Mouse (Mus musculus) forebrain, postnatal 0 days (tissue): Measurements from ENCODE around the gene Usb1. TPM values are rescaled to one million over a fixed set of nuclear protein-coding genes. Genes with fewer than 3 reads are reported as not detected.
"Not testable (repeated sequence)": the region's sequence is repeated elsewhere in the genome, so short reads cannot be mapped to it uniquely, and the experiment has no call there.

Experiments
- ATAC-seq: fragments of 200-750 bp; cut with Nextera tagmentation; 2 replicates; pipeline ENCODE4 v1.8.0; 2017; ENCODE audit warnings: mild to moderate bottlenecking, moderate library complexity
- DNase-seq: peaks from one replicate; pipeline ENCODE4 v3.0.0-alpha.2; 2015
- H3K27ac ChIP-seq: fragments of 300-500 bp; sonication (generic); 2 replicates; pipeline ENCODE4 v1.5.1; 2014; ENCODE audit warnings: low read depth, mild to moderate bottlenecking, antibody characterized with exemption, low read length, moderate library complexity, mixed read lengths
- H3K27me3 ChIP-seq: fragments of 300-500 bp; sonication (generic); 2 replicates; pipeline ENCODE4 v1.6.1; 2014; ENCODE audit warnings: mild to moderate bottlenecking, low read length, mixed read lengths; ENCODE audit not compliant: insufficient read depth
- H3K36me3 ChIP-seq: fragments of 300-500 bp; sonication (generic); 2 replicates; pipeline ENCODE4 v1.6.1; 2014; ENCODE audit warnings: mild to moderate bottlenecking, moderate library complexity; ENCODE audit not compliant: insufficient read depth
- H3K4me1 ChIP-seq: fragments of 300-500 bp; sonication (generic); 2 replicates; pipeline ENCODE4 v1.6.1; 2014; ENCODE audit warnings: antibody characterized with exemption; ENCODE audit not compliant: insufficient read depth
- H3K4me2 ChIP-seq: fragments of 300-500 bp; sonication (generic); 2 replicates; pipeline ENCODE4 v1.6.1; 2014; ENCODE audit warnings: low read depth, mild to moderate bottlenecking, moderate library complexity
- H3K4me3 ChIP-seq: fragments of 300-500 bp; sonication (generic); 2 replicates; pipeline ENCODE4 v1.5.1; 2014; ENCODE audit warnings: low read depth, low read length, mixed read lengths
- H3K9ac ChIP-seq: fragments of 300-500 bp; sonication (generic); 2 replicates; pipeline ENCODE4 v1.6.1; 2014; ENCODE audit warnings: mild to moderate bottlenecking
- H3K9me3 ChIP-seq: fragments of 300-500 bp; sonication (generic); 2 replicates; pipeline ENCODE4 v1.6.1; 2016; ENCODE audit warnings: low read length
- CTCF ChIP-seq: sonication (generic); IDR thresholded peaks from 2 replicates; pipeline ENCODE4 v1.5.1; 2016; ENCODE audit warnings: antibody characterized with exemption, control low read depth, low read depth
- WGBS: fragments of 180-500 bp; shearing (Covaris S2); extraction: QIAGEN DNeasy Blood & Tissue Kit; methylation state at CpG from one replicate; pipeline ENCODE4 v1.1.7; 2014; 5-methylcytosine and 5-hydroxymethylcytosine counted together
- polyA plus RNA-seq: library from polyadenylated mRNA; unstranded; fragments of >200 nt; fragmentation: Nextera tagmentation; extraction: Ambion mirVana; gene quantifications from 2 replicates; pipeline ENCODE4 v1.2.1, GENCODE M21; 2015
- total RNA-seq: library from RNA; depleted of rRNA; stranded (reverse); fragments of >200 nt; gene quantifications from 2 replicates; pipeline ENCODE4 v1.2.3, GENCODE M21; 2014

The Usb1 gene
- total and polyA plus RNA-seq, 2 experiments from 2014 or later: 34.9 to 66.0 TPM

DNA sequence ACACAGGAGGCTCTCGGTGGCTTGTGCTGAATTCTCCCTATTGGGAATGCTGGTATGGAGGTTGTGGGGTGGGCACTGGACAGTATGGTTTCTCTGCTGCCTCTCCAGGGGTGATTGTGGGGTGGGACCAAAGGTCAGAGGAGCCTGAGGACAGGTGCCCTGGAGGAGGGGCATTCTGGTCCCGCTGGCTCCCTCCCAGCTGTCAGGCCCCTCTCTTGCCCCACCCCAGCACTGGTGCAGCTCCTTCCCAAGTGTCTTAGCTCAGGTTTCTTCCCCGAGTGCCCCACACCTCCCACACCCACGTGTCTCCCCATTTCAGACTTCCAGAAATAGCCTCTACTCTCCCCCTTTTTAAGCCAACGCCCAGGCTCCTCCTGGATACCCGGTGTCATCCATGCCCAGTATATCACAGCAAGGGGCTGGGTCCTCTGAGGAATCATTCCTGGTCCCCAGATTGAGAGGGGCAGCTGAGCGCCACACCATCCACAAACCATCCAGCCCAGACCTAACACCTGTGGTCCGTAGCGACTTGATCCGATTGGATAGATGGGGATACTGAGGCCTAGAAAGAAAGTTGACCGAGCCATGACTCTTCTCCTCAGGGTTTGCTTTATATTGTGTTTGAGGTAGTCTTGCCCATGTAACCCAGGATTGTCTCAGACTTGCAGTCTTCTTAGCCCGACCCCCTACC, 44.4 kb downstream of the Usb1 start:
- no peak overlapping the region for H3K27ac ChIP-seq
- no peak for DNase-seq
- no peaks in the 10 kb centered on the region for H3K27me3 ChIP-seq
- H3K9me3 ChIP-seq: no peaks in the 10 kb centered on the region
- no peak overlapping the region for H3K4me2 ChIP-seq
- no peaks in the 10 kb centered on the region for H3K4me1 ChIP-seq
- WGBS: 85% methylated on average over 12 of the region's 12 CpGs
- ATAC-seq: no peak
- no peak overlapping the region for H3K9ac ChIP-seq
- H3K4me3 ChIP-seq: no peak overlapping the region
- H3K36me3 ChIP-seq: 0 out of 2 replicates have a peak, but pooled peaks cover 5% of the 10 kb centered on the region
- TF ChIP-seq CTCF: no peak

DNA sequence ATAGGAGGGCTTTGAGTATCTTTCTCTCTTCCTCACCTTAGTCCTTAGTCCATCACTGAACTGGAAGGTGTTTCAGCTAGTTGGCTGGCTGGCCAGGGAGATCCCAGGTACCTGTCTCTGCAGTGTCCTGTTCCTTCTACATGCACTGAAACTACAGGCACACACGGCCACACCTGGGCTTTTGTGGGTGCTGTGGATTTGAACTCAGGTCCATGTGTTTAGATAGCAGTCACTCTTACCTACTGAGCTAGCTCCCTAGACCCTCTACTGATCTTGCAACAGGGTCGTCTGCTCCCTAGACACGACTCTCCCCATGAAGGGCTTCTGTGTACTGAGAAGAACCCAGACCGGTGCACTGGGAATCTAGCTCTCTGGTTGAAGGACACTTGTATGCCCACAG, 45.0 kb downstream of the Usb1 start:
- no peak overlapping the region for H3K4me2 ChIP-seq
- no peak overlapping the region for H3K9ac ChIP-seq
- no peaks in the 10 kb centered on the region for H3K36me3 ChIP-seq
- no peak overlapping the region for H3K4me3 ChIP-seq
- no peak for TF ChIP-seq CTCF
- no peaks in the 10 kb centered on the region for H3K27me3 ChIP-seq
- ATAC-seq: no peak
- H3K4me1 ChIP-seq: no peaks in the 10 kb centered on the region
- no peak for DNase-seq
- no peak overlapping the region for H3K27ac ChIP-seq
- no peaks in the 10 kb centered on the region for H3K9me3 ChIP-seq
- WGBS: 92% methylated on average over 4 of the region's 4 CpGs

DNA sequence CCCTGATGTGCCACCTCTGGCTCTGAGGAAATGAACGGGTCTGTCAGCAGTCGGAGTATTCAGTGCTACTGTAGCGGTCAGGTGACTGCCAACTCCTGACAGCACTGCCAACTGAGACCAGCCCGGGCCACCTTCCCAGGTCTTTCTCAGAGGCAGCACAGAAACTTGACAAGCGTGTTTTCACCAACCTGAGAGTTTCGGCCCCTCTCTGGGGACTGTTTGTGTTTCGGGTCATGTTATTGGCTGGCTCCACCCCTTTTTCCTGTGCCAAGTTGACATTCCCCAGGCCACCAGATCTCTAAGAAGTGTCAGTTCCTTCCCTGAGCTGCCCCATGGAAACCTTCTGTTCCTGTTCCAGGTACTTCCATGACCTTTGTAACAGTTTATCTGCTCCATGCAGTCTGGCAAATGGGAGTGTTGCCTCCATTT, 45.8 kb downstream of the Usb1 start:
- H3K4me3 ChIP-seq: no peak overlapping the region
- no peaks in the 10 kb centered on the region for H3K4me1 ChIP-seq
- ATAC-seq (no peak), DNase-seq (no peak)
- no peaks in the 10 kb centered on the region for H3K9me3 ChIP-seq
- H3K27ac ChIP-seq: no peak overlapping the region
- H3K27me3 ChIP-seq: no peaks in the 10 kb centered on the region
- no peaks in the 10 kb centered on the region for H3K36me3 ChIP-seq
- TF ChIP-seq CTCF: no peak
- 50% methylated on average over 7 of the region's 7 CpGs for WGBS
- H3K4me2 ChIP-seq: no peak overlapping the region
- H3K9ac ChIP-seq: no peak overlapping the region

GRCm38 (mm10) chr8:95378928-95379327, 46.8 kb downstream of the Usb1 start:
- not testable (repeated sequence) for H3K36me3 ChIP-seq, H3K4me3 ChIP-seq, H3K27me3 ChIP-seq, H3K4me2 ChIP-seq, H3K9me3 ChIP-seq, H3K27ac ChIP-seq, H3K4me1 ChIP-seq, ATAC-seq, H3K9ac ChIP-seq, DNase-seq
- WGBS: 97% methylated on average over 11 of the region's 11 CpGs

DNA sequence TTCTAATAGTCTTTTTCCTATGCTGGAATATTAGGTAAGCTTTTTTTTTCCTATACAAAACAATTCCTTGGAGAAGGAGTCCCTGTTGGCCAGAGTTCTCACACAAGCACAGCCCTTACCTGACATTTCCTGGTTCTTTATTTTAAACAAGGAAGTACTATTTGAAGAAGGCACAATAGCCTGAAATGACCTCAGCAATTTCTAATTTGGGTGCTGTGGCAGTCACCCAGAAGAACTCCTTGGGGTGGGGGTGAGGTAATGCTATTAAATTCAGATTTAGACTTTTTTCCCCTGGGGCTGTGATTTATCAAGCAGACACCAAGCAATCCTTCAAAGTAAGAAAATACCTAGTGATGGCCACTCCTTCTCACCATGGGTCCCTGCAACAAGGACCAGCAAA, 48.9 kb downstream of the Usb1 start:
- TF ChIP-seq CTCF: no peak
- no peak overlapping the region for H3K27ac ChIP-seq
- H3K4me2 ChIP-seq: no peak overlapping the region
- H3K9me3 ChIP-seq: peaks cover 3% of the 10 kb centered on the region; the same call in 1 of the 2 replicates
- no peak overlapping the region for H3K4me3 ChIP-seq
- H3K36me3 ChIP-seq: no peaks in the 10 kb centered on the region
- H3K9ac ChIP-seq: no peak overlapping the region
- ATAC-seq (no peak), DNase-seq (no peak)
- H3K4me1 ChIP-seq: no peaks in the 10 kb centered on the region
- no peaks in the 10 kb centered on the region for H3K27me3 ChIP-seq

- Histone ChIP-seq H3K4me1 (no peaks in the 10 kb centered on the region), H3K9me3 (peaks cover 3% of the 10 kb centered on the region; the same call in 1 of the 2 replicates), H3K27me3 (no peaks in the 10 kb centered on the region), H3K9ac (no peak overlapping the region), H3K27ac (no peak overlapping the region), H3K36me3 (no peaks in the 10 kb centered on the region), H3K4me3 (no peak overlapping the region), H3K4me2 (no peak overlapping the region)
- ATAC-seq (no peak), DNase-seq (no peak)
- WGBS: 87% methylated on average over 3 of the region's 3 CpGs
- TF ChIP-seq CTCF: no peak
Observed at GRCm38 (mm10) chr8:95381595-95381994, 49.5 kb downstream of the Usb1 start.

GRCm38 (mm10) chr8:95384501-95384900, 52.4 kb downstream of the Usb1 start:
- no peak overlapping the region for H3K9ac ChIP-seq
- H3K36me3 ChIP-seq: no peaks in the 10 kb centered on the region
- H3K4me3 ChIP-seq: no peak overlapping the region
- no peaks in the 10 kb centered on the region for H3K4me1 ChIP-seq
- no peak overlapping the region for H3K27ac ChIP-seq
- DNase-seq: no peak
- no peaks in the 10 kb centered on the region for H3K27me3 ChIP-seq
- no peak for ATAC-seq
- WGBS: 89% methylated on average over 3 of the region's 3 CpGs
- H3K4me2 ChIP-seq: no peak overlapping the region
- TF ChIP-seq CTCF: no peak
- H3K9me3 ChIP-seq: peaks cover 3% of the 10 kb centered on the region; the same call in 1 of the 2 replicates
